Mouse (Mus musculus): ENCODE results near the gene Oas1c. TPM values are rescaled to one million over a fixed set of nuclear protein-coding genes. Genes with fewer than 3 reads are reported as not detected.

The Oas1c gene
- polyA plus RNA-seq, 1 experiment from 2014 or later, result 0.26 TPM

GRCm38 (mm10) chr5:120777478-120777877, 34.8 kb downstream of the Oas1c start, which contains the start of gene Oas3:
Gene Oas3 (minus strand): TSS chr5:120777661.
- H3K27ac ChIP-seq, result no peak within 1 kb of the TSS
- no peak for ATAC-seq
- H3K27me3 ChIP-seq, result no peaks in the 10 kb centered on the region
- no peaks in the 10 kb centered on the region for H3K4me1 ChIP-seq
- H3K9ac ChIP-seq, result no peak within 1 kb of the TSS
- no peak within 1 kb of the TSS for H3K4me2 ChIP-seq
- no peak within 1 kb of the TSS for H3K4me3 ChIP-seq
- 86% methylated on average over 9 of the region's 9 CpGs for WGBS
- no peaks in the 10 kb centered on the region for H3K9me3 ChIP-seq (replicated peaks)
- no peaks in the 10 kb centered on the region for H3K36me3 ChIP-seq (ENCODE audit: poor library complexity, severe bottlenecking)

- Histone ChIP-seq H3K4me2 (no peak overlapping the region), H3K27me3 (no peaks in the 10 kb centered on the region), H3K9me3 (replicated peaks) (no peaks in the 10 kb centered on the region), H3K9ac (no peak overlapping the region), H3K4me1 (no peaks in the 10 kb centered on the region), H3K36me3 (ENCODE audit: poor library complexity, severe bottlenecking) (no peaks in the 10 kb centered on the region), H3K27ac (no peak overlapping the region), H3K4me3 (no peak overlapping the region)
- ATAC-seq, result no peak
- 76% methylated on average over 5 of the region's 5 CpGs for WGBS
Observed at GRCm38 (mm10) chr5:120776801-120777200, 35.5 kb downstream of the Oas1c start.

- H3K4me2 ChIP-seq, result no peak overlapping the region
- H3K36me3 ChIP-seq (ENCODE audit: poor library complexity, severe bottlenecking), result no peaks in the 10 kb centered on the region
- H3K4me3 ChIP-seq, result no peak overlapping the region
- no peaks in the 10 kb centered on the region for H3K9me3 ChIP-seq (replicated peaks)
- no peak overlapping the region for H3K27ac ChIP-seq
- WGBS, result 85% methylated on average over 14 of the region's 14 CpGs
- no peaks in the 10 kb centered on the region for H3K27me3 ChIP-seq
- H3K9ac ChIP-seq, result no peak overlapping the region
- H3K4me1 ChIP-seq, result no peaks in the 10 kb centered on the region
- no peak for ATAC-seq
Observed at GRCm38 (mm10) chr5:120775287-120775985, 36.9 kb downstream of the Oas1c start.

GRCm38 (mm10) chr5:120769396-120769795, 42.9 kb downstream of the Oas1c start:
- H3K27me3 ChIP-seq, result no peaks in the 10 kb centered on the region
- 75% methylated on average over 3 of the region's 3 CpGs for WGBS
- H3K27ac ChIP-seq, result no peak overlapping the region
- no peaks in the 10 kb centered on the region for H3K4me1 ChIP-seq
- no peak overlapping the region for H3K4me3 ChIP-seq
- no peaks in the 10 kb centered on the region for H3K9me3 ChIP-seq (replicated peaks)
- ATAC-seq, result no peak
- H3K9ac ChIP-seq, result no peak overlapping the region
- no peaks in the 10 kb centered on the region for H3K36me3 ChIP-seq (ENCODE audit: poor library complexity, severe bottlenecking)
- H3K4me2 ChIP-seq, result no peak overlapping the region

- H3K36me3 ChIP-seq (ENCODE audit: poor library complexity, severe bottlenecking), result no peaks in the 10 kb centered on the region
- no peak for ATAC-seq
- H3K27me3 ChIP-seq, result no peaks in the 10 kb centered on the region
- no peaks in the 10 kb centered on the region for H3K9me3 ChIP-seq (replicated peaks)
- no peaks in the 10 kb centered on the region for H3K4me1 ChIP-seq
- no peak overlapping the region for H3K4me2 ChIP-seq
- 79% methylated on average over 8 of the region's 8 CpGs for WGBS
- no peak overlapping the region for H3K4me3 ChIP-seq
- no peak overlapping the region for H3K27ac ChIP-seq
- no peak overlapping the region for H3K9ac ChIP-seq
Observed at GRCm38 (mm10) chr5:120765010-120765409, 47.3 kb downstream of the Oas1c start.

GRCm38 (mm10) chr5:120761901-120762300, 50.4 kb downstream of the Oas1c start:
- no peaks in the 10 kb centered on the region for H3K4me1 ChIP-seq
- H3K9me3 ChIP-seq (replicated peaks), result no peaks in the 10 kb centered on the region
- no peak overlapping the region for H3K27ac ChIP-seq
- 29% methylated on average over 6 of the region's 6 CpGs for WGBS
- ATAC-seq, result peak; percentile 45; the same call in 1 of the 2 replicates
- H3K9ac ChIP-seq, result no peak overlapping the region
- no peak overlapping the region for H3K4me3 ChIP-seq
- H3K27me3 ChIP-seq, result no peaks in the 10 kb centered on the region
- H3K36me3 ChIP-seq (ENCODE audit: poor library complexity, severe bottlenecking), result no peaks in the 10 kb centered on the region
- 0 out of 2 replicates have a peak overlapping the region, but pooled peaks have one; percentile 10 for H3K4me2 ChIP-seq

- 91% methylated on average over 4 of the region's 4 CpGs for WGBS
- no peak overlapping the region for H3K27ac ChIP-seq
- H3K4me2 ChIP-seq, result no peak overlapping the region
- H3K27me3 ChIP-seq, result no peaks in the 10 kb centered on the region
- no peak overlapping the region for H3K4me3 ChIP-seq
- no peaks in the 10 kb centered on the region for H3K4me1 ChIP-seq
- no peaks in the 10 kb centered on the region for H3K36me3 ChIP-seq (ENCODE audit: poor library complexity, severe bottlenecking)
- no peaks in the 10 kb centered on the region for H3K9me3 ChIP-seq (replicated peaks)
- no peak for ATAC-seq
- H3K9ac ChIP-seq, result no peak overlapping the region
Observed at GRCm38 (mm10) chr5:120754215-120754614, 58.1 kb downstream of the Oas1c start.

- Histone ChIP-seq H3K36me3 (ENCODE audit: poor library complexity, severe bottlenecking) (no peaks in the 10 kb centered on the region), H3K9me3 (replicated peaks) (no peaks in the 10 kb centered on the region), H3K4me2 (no peak overlapping the region), H3K4me3 (no peak overlapping the region), H3K4me1 (no peaks in the 10 kb centered on the region), H3K27ac (no peak overlapping the region), H3K9ac (no peak overlapping the region), H3K27me3 (no peaks in the 10 kb centered on the region)
- ATAC-seq, result no peak
- WGBS, result 89% methylated on average over 3 of the region's 3 CpGs
Observed at GRCm38 (mm10) chr5:120752786-120753185, 59.5 kb downstream of the Oas1c start.

- ATAC-seq, result no peak
- Histone ChIP-seq H3K36me3 (ENCODE audit: poor library complexity, severe bottlenecking) (no peaks in the 10 kb centered on the region), H3K27me3 (no peaks in the 10 kb centered on the region), H3K4me2 (no peak overlapping the region), H3K9me3 (replicated peaks) (no peaks in the 10 kb centered on the region), H3K4me1 (no peaks in the 10 kb centered on the region), H3K9ac (no peak overlapping the region), H3K4me3 (no peak overlapping the region), H3K27ac (no peak overlapping the region)
- WGBS, result 70% methylated on average over 3 of the region's 3 CpGs
Observed at GRCm38 (mm10) chr5:120751206-120751605, 61.1 kb downstream of the Oas1c start.

Small RNA genes lying within 50 kb of the gene (microRNA-seq; reads per million reads assigned to microRNA genes)
- gene Gm22907, result not detected

Other genes starting within 250 kb of the Oas1c start
- 14.8 and 15.8 TPM in 2 replicates for gene Tpcn1, start 223.8 kb downstream of the Oas1c start, polyA plus RNA-seq (2015; fragmentation: Nextera tagmentation; extraction: Ambion mirVana)
- 1.1 and 2.3 TPM in 2 replicates for gene Iqcd, start 223.5 kb downstream of the Oas1c start, polyA plus RNA-seq (2015; fragmentation: Nextera tagmentation; extraction: Ambion mirVana)
- gene Rita1, start 199.9 kb downstream of the Oas1c start, polyA plus RNA-seq (2015; fragmentation: Nextera tagmentation; extraction: Ambion mirVana), result 19.0 TPM in 2 replicates
- 45.3 and 48.0 TPM in 2 replicates for gene Ddx54, start 199.8 kb downstream of the Oas1c start, polyA plus RNA-seq (2015; fragmentation: Nextera tagmentation; extraction: Ambion mirVana)
- 0.65 TPM in 1 of 2 replicates, not detected in the other for gene Cfap73, start 178.3 kb downstream of the Oas1c start, polyA plus RNA-seq (2015; fragmentation: Nextera tagmentation; extraction: Ambion mirVana)
- 0.27 and 0.79 TPM in 2 replicates for gene Rasal1, start 163.7 kb downstream of the Oas1c start, polyA plus RNA-seq (2015; fragmentation: Nextera tagmentation; extraction: Ambion mirVana)
- gene Dtx1, start 100.6 kb downstream of the Oas1c start, polyA plus RNA-seq (2015; fragmentation: Nextera tagmentation; extraction: Ambion mirVana), result 17.9 and 18.1 TPM in 2 replicates
- gene Oas2, start 62.7 kb downstream of the Oas1c start, polyA plus RNA-seq (2015; fragmentation: Nextera tagmentation; extraction: Ambion mirVana), result 0.09 TPM in 1 of 2 replicates, not detected in the other
- gene Oas3, start 34.9 kb downstream of the Oas1c start, polyA plus RNA-seq (2015; fragmentation: Nextera tagmentation; extraction: Ambion mirVana), result 0.11 and 0.17 TPM in 2 replicates
- not detected in 2 replicates for gene Oas1e, start 17.0 kb downstream of the Oas1c start, polyA plus RNA-seq (2015; fragmentation: Nextera tagmentation; extraction: Ambion mirVana)
- not detected in 2 replicates for gene Oas1f, start 34.9 kb upstream of the Oas1c start, polyA plus RNA-seq (2015; fragmentation: Nextera tagmentation; extraction: Ambion mirVana)
- gene Oas1h, start 48.9 kb upstream of the Oas1c start, polyA plus RNA-seq (2015; fragmentation: Nextera tagmentation; extraction: Ambion mirVana), result not detected in 2 replicates
- gene Oas1g, start 75.1 kb upstream of the Oas1c start, polyA plus RNA-seq (2015; fragmentation: Nextera tagmentation; extraction: Ambion mirVana), result 0.12 TPM in 1 of 2 replicates, not detected in the other
- 0.26 and 0.53 TPM in 2 replicates for gene Oas1a, start 95.0 kb upstream of the Oas1c start, polyA plus RNA-seq (2015; fragmentation: Nextera tagmentation; extraction: Ambion mirVana)
- gene Oas1d, start 102.0 kb upstream of the Oas1c start, polyA plus RNA-seq (2015; fragmentation: Nextera tagmentation; extraction: Ambion mirVana), result not detected in 2 replicates
- gene Rph3a, start 197.6 kb upstream of the Oas1c start, polyA plus RNA-seq (2015; fragmentation: Nextera tagmentation; extraction: Ambion mirVana), result 7.7 and 8.9 TPM in 2 replicates